Mouse (Mus musculus) kidney, embryonic 16.5 days (tissue): ENCODE data around the gene Vsig8. TPM values are rescaled to one million over a fixed set of nuclear protein-coding genes. Genes with fewer than 3 reads are reported as not detected.

Experiments
- ATAC-seq: fragments of 200-750 bp; cut with Nextera tagmentation; 2 replicates; pipeline ENCODE4 v1.8.0; 2017; ENCODE audit warnings: moderate TSS enrichment; ENCODE audit not compliant: low FRiP score, low TSS enrichment
- H3K27ac ChIP-seq: fragments of 300-500 bp; sonication (generic); 2 replicates; pipeline ENCODE4 v1.5.1; 2014; ENCODE audit warnings: low read length
- H3K27me3 ChIP-seq: fragments of 300-500 bp; sonication (generic); 2 replicates; pipeline ENCODE4 v1.6.1; 2014; ENCODE audit warnings: low read length, control low read depth, mixed read lengths; ENCODE audit not compliant: insufficient read depth
- H3K36me3 ChIP-seq: fragments of 300-500 bp; sonication (generic); 2 replicates; pipeline ENCODE4 v1.6.1; 2014; ENCODE audit warnings: low read length, control low read depth, mixed read lengths; ENCODE audit not compliant: insufficient read depth
- H3K4me1 ChIP-seq: fragments of 300-500 bp; sonication (generic); 2 replicates; pipeline ENCODE4 v1.6.1; 2014; ENCODE audit warnings: low read length, control low read depth, mixed read lengths; ENCODE audit not compliant: insufficient read depth
- H3K4me2 ChIP-seq: fragments of 300-500 bp; sonication (generic); replicated peaks from 2 replicates; pipeline ENCODE4 v1.6.1; 2014; ENCODE audit warnings: low read depth, low read length
- H3K4me3 ChIP-seq: fragments of 300-500 bp; sonication (generic); 2 replicates; pipeline ENCODE4 v1.5.1; 2014; ENCODE audit warnings: mild to moderate bottlenecking, low read length
- H3K9ac ChIP-seq: fragments of 300-500 bp; sonication (generic); replicated peaks from 2 replicates; pipeline ENCODE4 v1.6.1; 2014; ENCODE audit warnings: low read length
- H3K9me3 ChIP-seq: fragments of 300-500 bp; sonication (generic); 2 replicates; pipeline ENCODE4 v1.6.1; 2016; ENCODE audit warnings: low read length, control low read depth
- WGBS: fragments of 180-500 bp; shearing (Covaris S2); extraction: QIAGEN DNeasy Blood & Tissue Kit; methylation state at CpG from one replicate; pipeline ENCODE4 v1.1.7; 2014; 5-methylcytosine and 5-hydroxymethylcytosine counted together
- polyA plus RNA-seq: library from polyadenylated mRNA; unstranded; fragments of >200 nt; fragmentation: Nextera tagmentation; extraction: Ambion mirVana; gene quantifications from 2 replicates; pipeline ENCODE4 v1.2.1, GENCODE M21; 2015

Gene Vsig8
- polyA plus RNA-seq, 1 experiment from 2014 or later, result 0.34 TPM

GRCm38 (mm10) chr1:172526380-172527081, 29.2 kb upstream of the Vsig8 start:
- H3K9ac ChIP-seq, result peak overlapping the region; percentile 14; the same call in 1 of the 2 replicates
- H3K4me2 ChIP-seq, result peak overlapping the region; percentile 22; the same call in 1 of the 2 replicates
- peak overlapping the region; percentile 41 for H3K27ac ChIP-seq

DNA sequence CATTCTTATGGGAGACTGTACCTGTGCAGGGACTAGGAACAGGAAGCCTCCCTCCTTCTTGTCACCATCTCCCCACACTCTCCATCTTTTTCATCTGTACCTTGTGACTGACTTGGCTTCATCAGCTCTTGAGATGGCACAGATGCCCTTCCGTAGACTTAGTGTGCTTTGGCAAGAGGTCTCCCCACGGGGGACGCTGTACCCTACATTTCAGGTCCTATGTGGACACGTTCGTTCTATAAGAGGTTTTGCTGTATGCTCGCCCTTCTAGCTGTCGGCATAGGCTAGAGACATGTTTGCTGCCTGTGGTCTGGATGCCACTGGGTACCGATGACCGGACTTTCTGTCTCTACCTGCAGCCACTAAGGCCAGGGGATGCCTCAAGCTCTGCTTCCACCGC, 28.3 kb upstream of the Vsig8 start:
- H3K36me3 ChIP-seq, result no peaks in the 10 kb centered on the region
- no peak overlapping the region for H3K4me3 ChIP-seq
- peaks cover 19% of the 10 kb centered on the region for H3K4me1 ChIP-seq
- no peak overlapping the region for H3K9ac ChIP-seq
- 92% methylated on average over 10 of the region's 10 CpGs for WGBS
- no peak for ATAC-seq
- no peak overlapping the region for H3K27ac ChIP-seq
- H3K4me2 ChIP-seq, result no peak overlapping the region
- no peaks in the 10 kb centered on the region for H3K9me3 ChIP-seq
- H3K27me3 ChIP-seq, result peaks cover 7% of the 10 kb centered on the region; the same call in 1 of the 2 replicates

More at GRCm38 (mm10) chr1:172526380-172527081, 29.2 kb upstream of the Vsig8 start:
- peaks cover 8% of the 10 kb centered on the region; the same call in 1 of the 2 replicates for H3K27me3 ChIP-seq
- 64% methylated on average over 23 of the region's 23 CpGs for WGBS
- no peaks in the 10 kb centered on the region for H3K36me3 ChIP-seq
- peaks cover 17% of the 10 kb centered on the region for H3K4me1 ChIP-seq
- no peaks in the 10 kb centered on the region for H3K9me3 ChIP-seq
- no peak overlapping the region for H3K4me3 ChIP-seq
- ATAC-seq, result no peak

DNA sequence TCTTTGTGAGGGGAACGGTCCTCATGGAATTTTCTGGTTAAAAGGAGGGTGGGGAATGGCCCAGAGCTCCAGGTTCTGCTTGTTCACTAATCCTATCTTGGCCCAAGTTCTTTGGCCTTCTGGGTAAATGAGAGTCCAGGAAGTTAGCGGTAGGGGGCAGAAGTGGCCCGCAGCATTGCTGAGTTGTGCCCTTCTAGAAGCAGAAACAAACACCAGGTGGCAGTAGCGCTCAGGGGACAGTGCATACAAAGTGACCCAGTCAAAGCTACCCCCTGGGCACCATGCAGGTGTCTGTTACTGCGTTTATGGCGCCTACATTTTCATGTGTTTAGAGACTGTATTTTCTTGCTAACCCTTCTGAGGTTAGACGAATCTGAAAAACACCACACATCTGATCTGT, 27.0 kb upstream of the Vsig8 start:
- Histone ChIP-seq H3K36me3 (no peaks in the 10 kb centered on the region), H3K27me3 (peaks cover 7% of the 10 kb centered on the region; the same call in 1 of the 2 replicates)
- WGBS, result 6% methylated on average over 7 of the region's 7 CpGs

DNA sequence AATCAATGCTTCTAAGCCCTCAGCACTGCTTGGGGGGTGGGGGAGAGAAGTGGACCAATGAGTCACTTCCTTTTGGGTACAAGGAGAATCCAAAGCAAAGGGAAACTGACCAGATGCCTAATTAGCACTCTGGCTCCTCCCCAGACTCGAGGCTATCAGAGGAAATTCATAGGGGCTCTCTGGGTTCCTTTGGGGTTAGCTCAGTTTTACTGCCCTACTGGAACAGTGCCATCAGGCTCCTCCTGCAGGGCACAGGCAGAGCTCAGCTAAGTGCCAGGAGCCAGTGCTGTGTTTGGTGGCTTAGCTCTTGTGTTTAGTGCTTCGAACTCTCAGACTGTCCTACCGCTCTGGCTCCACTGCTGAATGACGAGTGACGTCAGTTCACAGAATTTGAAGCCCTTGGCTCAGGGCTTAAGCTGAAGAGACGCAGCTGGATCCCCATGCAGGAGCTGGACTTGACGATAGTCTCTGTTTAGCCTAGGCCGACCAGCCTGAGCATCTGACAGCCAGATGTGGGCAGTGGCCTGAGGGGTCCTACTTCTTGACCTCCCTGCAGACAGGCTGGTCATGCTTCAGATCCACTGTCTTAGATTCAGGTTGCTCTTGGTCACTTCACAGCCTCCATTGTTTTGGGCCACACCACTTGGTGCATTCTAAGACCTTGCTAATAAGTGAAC, 25.1 kb upstream of the Vsig8 start:
- no peaks in the 10 kb centered on the region for H3K9me3 ChIP-seq
- no peak overlapping the region for H3K4me3 ChIP-seq
- no peak overlapping the region for H3K9ac ChIP-seq
- H3K4me1 ChIP-seq, result peaks cover 16% of the 10 kb centered on the region
- 21% methylated on average over 8 of the region's 8 CpGs for WGBS
- H3K4me2 ChIP-seq, result no peak overlapping the region
- H3K27ac ChIP-seq, result no peak overlapping the region
- ATAC-seq, result peak; percentile 37
- H3K27me3 ChIP-seq, result peaks cover 7% of the 10 kb centered on the region; the same call in 1 of the 2 replicates
- no peaks in the 10 kb centered on the region for H3K36me3 ChIP-seq

More for the DNA sequence above, 27.0 kb upstream of the Vsig8 start:
- Histone ChIP-seq H3K27ac (no peak overlapping the region), H3K4me2 (no peak overlapping the region), H3K9ac (no peak overlapping the region), H3K9me3 (no peaks in the 10 kb centered on the region), H3K4me3 (no peak overlapping the region), H3K4me1 (peaks cover 25% of the 10 kb centered on the region)
- peak; percentile 74 for ATAC-seq

- Histone ChIP-seq H3K9ac (peak overlapping the region; percentile 53), H3K4me3 (peak overlapping the region; percentile 40), H3K36me3 (no peaks in the 10 kb centered on the region), H3K27me3 (peaks cover 1% of the 10 kb centered on the region; the same call in 1 of the 2 replicates), H3K4me2 (peak overlapping the region; percentile 58), H3K27ac (no peak overlapping the region), H3K9me3 (no peaks in the 10 kb centered on the region), H3K4me1 (peaks cover 16% of the 10 kb centered on the region)
- peak; percentile 74; the same call in 1 of the 2 replicates for ATAC-seq
- WGBS, result 2% methylated on average over 13 of the region's 13 CpGs
Measured at GRCm38 (mm10) chr1:172532551-172532950, 23.2 kb upstream of the Vsig8 start.

- 85% methylated on average over 16 of the region's 16 CpGs for WGBS
- Histone ChIP-seq H3K9me3 (no peaks in the 10 kb centered on the region), H3K9ac (no peak overlapping the region), H3K27me3 (no peaks in the 10 kb centered on the region), H3K4me3 (no peak overlapping the region), H3K4me2 (no peak overlapping the region), H3K4me1 (peaks cover 16% of the 10 kb centered on the region), H3K36me3 (no peaks in the 10 kb centered on the region), H3K27ac (no peak overlapping the region)
- ATAC-seq, result no peak
Measured at GRCm38 (mm10) chr1:172535116-172535515, 20.6 kb upstream of the Vsig8 start.

GRCm38 (mm10) chr1:172539827-172540226, 15.9 kb upstream of the Vsig8 start:
- H3K4me2 ChIP-seq, result no peak overlapping the region
- no peak overlapping the region for H3K27ac ChIP-seq
- WGBS, result 72% methylated on average over 6 of the region's 6 CpGs

DNA sequence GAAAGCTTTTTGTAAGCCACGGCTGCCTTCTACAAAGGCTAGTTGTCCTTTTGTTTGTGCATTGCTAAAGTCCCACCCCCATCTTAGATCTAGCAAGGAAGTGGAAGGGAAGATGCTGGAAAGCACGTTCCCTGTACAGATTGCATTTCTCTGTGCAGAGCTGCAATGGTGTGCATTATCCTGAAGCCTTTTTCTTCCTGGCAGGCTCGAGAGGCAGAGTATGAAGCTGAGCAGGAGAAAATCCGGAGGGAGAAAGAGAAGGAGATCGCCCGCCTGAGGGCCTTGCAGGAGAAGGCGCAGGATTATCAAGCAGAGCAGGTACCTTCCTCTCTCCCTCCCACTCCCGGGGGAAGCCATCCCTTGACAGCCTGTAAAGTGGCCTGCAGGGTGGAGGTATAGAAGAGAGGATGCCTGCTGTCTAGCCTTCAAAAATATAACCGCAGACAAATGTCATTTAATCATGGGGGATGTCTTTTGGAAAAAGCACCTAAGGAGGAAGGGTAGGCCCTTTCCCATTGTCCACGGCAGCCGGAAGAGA, 15.4 kb upstream of the Vsig8 start:
- no peak for ATAC-seq
- Histone ChIP-seq H3K4me2 (no peak overlapping the region), H3K4me3 (no peak overlapping the region), H3K9ac (no peak overlapping the region), H3K27me3 (no peaks in the 10 kb centered on the region), H3K27ac (no peak overlapping the region), H3K4me1 (no peaks in the 10 kb centered on the region), H3K9me3 (no peaks in the 10 kb centered on the region), H3K36me3 (no peaks in the 10 kb centered on the region)
- 58% methylated on average over 11 of the region's 11 CpGs for WGBS

More at GRCm38 (mm10) chr1:172539827-172540226, 15.9 kb upstream of the Vsig8 start:
- Histone ChIP-seq H3K9me3 (no peaks in the 10 kb centered on the region), H3K36me3 (no peaks in the 10 kb centered on the region), H3K4me1 (no peaks in the 10 kb centered on the region), H3K9ac (no peak overlapping the region), H3K27me3 (no peaks in the 10 kb centered on the region), H3K4me3 (no peak overlapping the region)
- no peak for ATAC-seq

- Histone ChIP-seq H3K4me2 (no peak overlapping the region), H3K4me1 (peaks cover 15% of the 10 kb centered on the region), H3K9ac (no peak overlapping the region), H3K36me3 (no peaks in the 10 kb centered on the region), H3K4me3 (no peak overlapping the region), H3K27me3 (no peaks in the 10 kb centered on the region), H3K9me3 (no peaks in the 10 kb centered on the region), H3K27ac (no peak overlapping the region)
- 79% methylated on average over 4 of the region's 4 CpGs for WGBS
- ATAC-seq, result no peak
Measured at GRCm38 (mm10) chr1:172546062-172546461, 9.7 kb upstream of the Vsig8 start.
